Mouse (Mus musculus) G1E (cell line): ENCODE measurements around the gene Dynlt1a.
"Not testable (repeated sequence)": the region's sequence is repeated elsewhere in the genome, so short reads cannot be mapped to it uniquely, and the experiment has no call there.

Experiments
- CTCF ChIP-seq: IDR thresholded peaks from 2 replicates; pipeline ENCODE4 v1.5.1; 2012; ENCODE audit warnings: low read depth, low read length, inconsistent platforms, mixed read lengths
- GATA1 ChIP-seq: IDR thresholded peaks from 2 replicates; pipeline ENCODE4 v1.6.1; 2012; ENCODE audit warnings: borderline replicate concordance, low read length, inconsistent platforms, mixed read lengths
- POLR2AphosphoS5 ChIP-seq: IDR thresholded peaks from 2 replicates; pipeline ENCODE4 v1.6.1; 2012; ENCODE audit warnings: low read depth, low read length, inconsistent platforms; ENCODE audit not compliant: insufficient replicate concordance
- TAL1 ChIP-seq: conservative IDR thresholded peaks from 2 replicates; pipeline ENCODE4 v1.6.1; 2012; ENCODE audit warnings: low read depth, low read length, inconsistent platforms, mixed read lengths

- TF ChIP-seq CTCF, GATA1, POLR2AphosphoS5, TAL1: not testable (repeated sequence)
Observed at GRCm38 (mm10) chr17:6271970-6272369, 45.3 kb downstream of the Dynlt1a start.
